Comparison of ENCODE assay signal across 14 mouse cellular contexts in the genomic region with DNA sequence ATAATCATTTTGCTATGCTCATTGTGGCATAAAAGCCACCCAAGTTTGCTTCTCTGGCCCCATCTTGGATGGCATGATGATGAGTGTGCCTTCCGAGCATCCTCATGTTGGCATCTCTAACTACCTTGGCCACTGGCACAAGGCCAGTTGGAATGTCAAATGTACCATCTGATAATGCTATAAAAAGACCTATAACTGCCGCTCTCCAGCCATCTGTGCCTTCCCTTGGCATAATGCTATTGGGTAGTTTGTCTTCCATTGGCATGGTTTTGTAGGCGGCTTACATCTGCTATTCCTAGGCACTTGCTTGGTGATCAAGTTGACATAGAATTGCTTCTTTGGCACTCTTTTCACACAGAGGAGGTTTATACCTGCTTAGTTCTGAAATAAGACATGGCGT.
DNase-seq lines count a peak whose midpoint lies in the region; ATAC-seq and TF ChIP-seq lines count a peak whose summit lies in the region.
"Had no signal": no experiment of that assay in that cellular context is flagged by ENCODE, and none has a peak within 500 bp of the region (broad histone marks: within the 10 kb centered on the region; RNA-seq: fewer than 3 reads in every experiment).

No protein-coding gene starts in this region.

- no peaks in the 10 kb centered on the region for H3K9me3 ChIP-seq in midbrain, postnatal 0 days (ENCODE audit: low read length)
- H3K9me3 ChIP-seq in midbrain, embryonic 14.5 days (ENCODE audit: control insufficient read depth, low read length): no peaks in the 10 kb centered on the region
- no peaks in the 10 kb centered on the region for H3K9me3 ChIP-seq in hindbrain, embryonic 13.5 days
- H3K9me3 ChIP-seq in liver, postnatal 0 days (ENCODE audit: low read length): no peaks in the 10 kb centered on the region
- H3K9me3 ChIP-seq: heart, embryonic 13.5 days; midbrain, embryonic 12.5 days; neural tube, embryonic 12.5 days had no signal

- no peak for TF ChIP-seq CTCF in midbrain, postnatal 0 days (IDR thresholded peaks at IDR 0.05)
- TF ChIP-seq CTCF in liver, postnatal 0 days (IDR thresholded peaks at IDR 0.05; ENCODE audit: low read depth): no peak

- WGBS in midbrain, postnatal 0 days: 98% methylated on average over 4 of the region's 4 CpGs
- WGBS in midbrain, embryonic 14.5 days: 95% methylated on average over 4 of the region's 4 CpGs
- 91% methylated on average over 4 of the region's 4 CpGs for WGBS in hindbrain, embryonic 13.5 days
- 84% methylated on average over 4 of the region's 4 CpGs for WGBS in liver, postnatal 0 days (ENCODE audit: insufficient replicate concordance)

- H3K27me3 ChIP-seq in midbrain, postnatal 0 days (ENCODE audit: insufficient read depth, low read length): no peaks in the 10 kb centered on the region
- H3K27me3 ChIP-seq in midbrain, embryonic 14.5 days (ENCODE audit: control insufficient read depth, insufficient read depth, low read length): no peaks in the 10 kb centered on the region
- H3K27me3 ChIP-seq in hindbrain, embryonic 13.5 days: no peaks in the 10 kb centered on the region
- no peaks in the 10 kb centered on the region for H3K27me3 ChIP-seq in liver, postnatal 0 days (ENCODE audit: insufficient read depth, low read length)
- H3K27me3 ChIP-seq: heart, embryonic 13.5 days; midbrain, embryonic 12.5 days; neural tube, embryonic 12.5 days had no signal

- H3K4me1 ChIP-seq in midbrain, postnatal 0 days (ENCODE audit: insufficient read depth, low read length): no peaks in the 10 kb centered on the region
- no peaks in the 10 kb centered on the region for H3K4me1 ChIP-seq in midbrain, embryonic 14.5 days (ENCODE audit: control insufficient read depth, insufficient read depth, low read length)
- no peaks in the 10 kb centered on the region for H3K4me1 ChIP-seq in hindbrain, embryonic 13.5 days (replicated peaks)
- no peaks in the 10 kb centered on the region for H3K4me1 ChIP-seq in liver, postnatal 0 days (ENCODE audit: insufficient read depth)
- H3K4me1 ChIP-seq: heart, embryonic 13.5 days; midbrain, embryonic 12.5 days; neural tube, embryonic 12.5 days had no signal

- TF ChIP-seq EP300 in liver, postnatal 0 days (IDR thresholded peaks at IDR 0.05; ENCODE audit: low read depth): no peak

- DNase-seq in midbrain, postnatal 0 days (ENCODE audit: low spot score): peak; percentile 54
- no peak for DNase-seq in midbrain, embryonic 14.5 days
- peak; percentile 93 for DNase-seq in cerebellum, postnatal 14 days
- peak; percentile 22 to 50 for DNase-seq in layer of hippocampus, postnatal 14 days (ENCODE audit: low spot score in 2 of 2)
- DNase-seq in spleen, postnatal 14 days (ENCODE audit: low spot score in 2 of 2): no peak
- no peak for DNase-seq in liver, postnatal 0 days
- DNase-seq: gastrocnemius, postnatal 14 days had no signal

- no peak for ATAC-seq in midbrain, postnatal 0 days (ENCODE audit: low FRiP score)
- no peak for ATAC-seq in midbrain, embryonic 14.5 days (ENCODE audit: low FRiP score, low TSS enrichment)
- ATAC-seq in hindbrain, embryonic 13.5 days (ENCODE audit: low FRiP score): no peak
- no peak for ATAC-seq in liver, postnatal 0 days
- ATAC-seq: CD4-positive, CD25-positive, alpha-beta regulatory T cell, adult 4 months; hindbrain, embryonic 16.5 days had no signal

- no peak overlapping the region for H3K9ac ChIP-seq in midbrain, postnatal 0 days (replicated peaks; ENCODE audit: low read length, poor library complexity, severe bottlenecking)
- H3K9ac ChIP-seq in midbrain, embryonic 14.5 days (replicated peaks; ENCODE audit: low read length): no peak overlapping the region
- H3K9ac ChIP-seq in hindbrain, embryonic 13.5 days: no peak overlapping the region
- no peak overlapping the region for H3K9ac ChIP-seq in liver, postnatal 0 days (replicated peaks)
- H3K9ac ChIP-seq: heart, embryonic 13.5 days; midbrain, embryonic 12.5 days; neural tube, embryonic 12.5 days had no signal

- H3K4me3 ChIP-seq in midbrain, postnatal 0 days (ENCODE audit: low read depth, low read length): no peak overlapping the region
- H3K4me3 ChIP-seq in midbrain, embryonic 14.5 days (replicated peaks; ENCODE audit: low read depth, low read length): no peak overlapping the region
- no peak overlapping the region for H3K4me3 ChIP-seq in hindbrain, embryonic 13.5 days
- H3K4me3 ChIP-seq in liver, postnatal 0 days (ENCODE audit: low read depth, low read length): no peak overlapping the region
- H3K4me3 ChIP-seq: heart, embryonic 13.5 days; midbrain, embryonic 12.5 days; neural tube, embryonic 12.5 days had no signal

- H3K36me3 ChIP-seq in midbrain, postnatal 0 days (ENCODE audit: insufficient read depth, low read length): no peaks in the 10 kb centered on the region
- no peaks in the 10 kb centered on the region for H3K36me3 ChIP-seq in midbrain, embryonic 14.5 days (ENCODE audit: control insufficient read depth, insufficient read depth, low read length)
- H3K36me3 ChIP-seq in hindbrain, embryonic 13.5 days: no peaks in the 10 kb centered on the region
- no peaks in the 10 kb centered on the region for H3K36me3 ChIP-seq in liver, postnatal 0 days (replicated peaks; ENCODE audit: insufficient read depth, low read length)
- H3K36me3 ChIP-seq: heart, embryonic 13.5 days; midbrain, embryonic 12.5 days; neural tube, embryonic 12.5 days had no signal

- no peak overlapping the region for H3K27ac ChIP-seq in midbrain, postnatal 0 days (ENCODE audit: low read depth, low read length)
- no peak overlapping the region for H3K27ac ChIP-seq in midbrain, embryonic 14.5 days (replicated peaks; ENCODE audit: low read depth, low read length)
- no peak overlapping the region for H3K27ac ChIP-seq in hindbrain, embryonic 13.5 days
- no peak overlapping the region for H3K27ac ChIP-seq in liver, postnatal 0 days (ENCODE audit: low read depth)
- H3K27ac ChIP-seq: heart, embryonic 13.5 days; kidney, postnatal 0 days; midbrain, embryonic 12.5 days; neural tube, embryonic 12.5 days had no signal

- H3K4me2 ChIP-seq in midbrain, postnatal 0 days (ENCODE audit: low read depth, low read length, poor library complexity, severe bottlenecking): no peak overlapping the region
- no peak overlapping the region for H3K4me2 ChIP-seq in midbrain, embryonic 14.5 days (ENCODE audit: low read length)
- no peak overlapping the region for H3K4me2 ChIP-seq in hindbrain, embryonic 13.5 days
- H3K4me2 ChIP-seq in liver, postnatal 0 days (ENCODE audit: low read depth, low read length): no peak overlapping the region
- H3K4me2 ChIP-seq: heart, embryonic 13.5 days; midbrain, embryonic 12.5 days; neural tube, embryonic 12.5 days had no signal

Comparison
In these comparisons a context has a peak if more than half of its experiments do, and no peak if none do; other contexts are left out.
1. DNase-seq: peak in midbrain, postnatal 0 days (single experiment), cerebellum, postnatal 14 days (2 of 2) and layer of hippocampus, postnatal 14 days (2 of 2); none in midbrain, embryonic 14.5 days (single experiment), spleen, postnatal 14 days (0 of 2) and liver, postnatal 0 days (single experiment).